Mouse (Mus musculus) megakaryocyte, embryonic 14.5 days (primary cell): ENCODE measurements around the gene Ncf2.

Experiments used
- FLI1 ChIP-seq: IDR thresholded peaks from 2 replicates; pipeline ENCODE4 v1.6.1; 2012; ENCODE audit warnings: low read length, inconsistent platforms, mixed read lengths
- GATA1 ChIP-seq: IDR thresholded peaks from 3 replicates; pipeline ENCODE4 v1.6.1; 2012; ENCODE audit warnings: mixed read lengths, low read length, inconsistent platforms, borderline replicate concordance

DNA sequence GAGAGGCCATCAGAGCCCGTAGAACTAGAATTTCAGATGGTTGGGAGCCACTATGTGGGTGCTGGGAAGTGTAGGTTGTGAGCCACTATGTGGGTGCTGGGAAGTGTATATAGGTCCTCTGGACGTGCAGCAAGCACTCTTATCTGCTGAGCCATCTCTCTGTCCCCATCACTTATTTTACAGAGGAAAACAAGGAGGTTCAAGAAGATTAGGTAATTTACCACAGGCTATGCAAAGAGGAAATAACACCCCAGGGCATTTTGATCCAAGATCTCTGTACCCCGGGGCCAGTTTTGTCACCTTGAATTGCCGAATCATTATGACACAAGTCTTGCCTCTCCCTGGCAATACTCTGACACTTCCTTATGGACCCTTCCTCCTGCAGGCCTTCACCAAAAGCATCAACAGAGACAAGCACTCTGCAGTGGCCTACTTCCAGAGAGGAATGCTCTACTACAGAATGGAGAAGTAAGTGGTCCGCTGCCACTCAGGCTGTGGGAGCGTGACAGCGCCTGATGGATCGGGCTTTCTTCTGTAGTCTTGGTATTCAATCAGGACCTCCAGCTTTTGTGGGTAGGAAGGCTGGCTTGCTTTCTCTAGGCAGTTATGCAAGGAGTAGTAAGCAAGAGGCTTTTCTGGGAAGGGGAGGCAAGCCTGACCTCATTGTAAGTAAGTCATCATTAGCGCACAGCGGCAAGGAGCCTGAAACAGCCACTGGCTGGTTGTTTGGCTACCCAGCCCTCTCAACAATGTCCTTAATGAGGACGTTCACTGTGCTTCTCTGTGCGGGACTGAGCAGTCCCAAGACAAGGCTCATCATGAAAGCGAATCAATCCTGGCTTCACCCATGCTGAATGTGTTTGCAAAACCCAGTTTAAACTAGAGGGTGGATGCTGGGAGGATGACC is 10.8 kb downstream of the Ncf2 start:
- TF ChIP-seq FLI1, result no peak
- TF ChIP-seq GATA1, result no peak
